Mouse (Mus musculus): ENCODE data around the gene Ncapd3.
A peak's percentile ranks its signal among the peaks of the same experiment; 100 is the strongest.

The Ncapd3 gene

GRCm38 (mm10) chr9:27122963-27123362 lies 93.0 kb downstream of the Ncapd3 start:
- no peak for DNase-seq (ENCODE audit: low read depth, low spot score)

GRCm38 (mm10) chr9:27123947-27124346 lies 94.0 kb downstream of the Ncapd3 start:
- DNase-seq (ENCODE audit: low read depth, low spot score), result no peak

GRCm38 (mm10) chr9:27125450-27125849 lies 95.5 kb downstream of the Ncapd3 start:
- DNase-seq (ENCODE audit: low read depth, low spot score), result no peak

- DNase-seq (ENCODE audit: low read depth, low spot score), result no peak
Measured at GRCm38 (mm10) chr9:27126543-27126942, 96.6 kb downstream of the Ncapd3 start.

GRCm38 (mm10) chr9:27128629-27129028 lies 98.7 kb downstream of the Ncapd3 start:
- no peak for DNase-seq (ENCODE audit: low read depth, low spot score)

- DNase-seq (ENCODE audit: low read depth, low spot score), result peak; percentile 30
Measured at GRCm38 (mm10) chr9:27134410-27134809, 104.4 kb downstream of the Ncapd3 start.

GRCm38 (mm10) chr9:27135372-27135771 lies 105.4 kb downstream of the Ncapd3 start:
- DNase-seq (ENCODE audit: low read depth, low spot score), result no peak

- no peak for DNase-seq (ENCODE audit: low read depth, low spot score)
Measured at GRCm38 (mm10) chr9:27136651-27137050, 106.7 kb downstream of the Ncapd3 start.

- no peak for DNase-seq (ENCODE audit: low read depth, low spot score)
Measured at GRCm38 (mm10) chr9:27140432-27141065, 110.6 kb downstream of the Ncapd3 start.

- DNase-seq (ENCODE audit: low read depth, low spot score), result no peak
Measured at GRCm38 (mm10) chr9:27144271-27144840, 114.4 kb downstream of the Ncapd3 start.

Measured in retina, postnatal 7 days (tissue).